Mouse (Mus musculus) embryonic facial prominence, embryonic 12.5 days (tissue): ENCODE measurements around the gene Fam19a2. TPM values are rescaled to one million over a fixed set of nuclear protein-coding genes. Genes with fewer than 3 reads are reported as not detected.

Experiments used
- ATAC-seq: fragments of 200-750 bp; cut with Nextera tagmentation; 2 replicates; pipeline ENCODE4 v1.8.0; 2017; ENCODE audit not compliant: insufficient number of reproducible peaks, insufficient read depth, low FRiP score, low TSS enrichment
- H3K27ac ChIP-seq: fragments of 300-500 bp; sonication (generic); 2 replicates; pipeline ENCODE4 v1.5.1; 2016; ENCODE audit warnings: mild to moderate bottlenecking
- H3K27me3 ChIP-seq: fragments of 300-500 bp; sonication (generic); 2 replicates; pipeline ENCODE4 v1.6.1; 2016; ENCODE audit warnings: mild to moderate bottlenecking, moderate library complexity
- H3K36me3 ChIP-seq: fragments of 300-500 bp; sonication (generic); 2 replicates; pipeline ENCODE4 v1.6.1; 2016; ENCODE audit warnings: mild to moderate bottlenecking
- H3K4me1 ChIP-seq: fragments of 300-500 bp; sonication (generic); 2 replicates; pipeline ENCODE4 v1.6.1; 2016
- H3K4me2 ChIP-seq: fragments of 300-500 bp; sonication (generic); replicated peaks from 2 replicates; pipeline ENCODE4 v1.6.1; 2016; ENCODE audit warnings: mild to moderate bottlenecking, moderate library complexity
- H3K4me3 ChIP-seq: fragments of 300-500 bp; sonication (generic); 2 replicates; pipeline ENCODE4 v1.5.1; 2016; ENCODE audit warnings: mild to moderate bottlenecking
- H3K9ac ChIP-seq: fragments of 300-500 bp; sonication (generic); 2 replicates; pipeline ENCODE4 v1.6.1; 2016; ENCODE audit warnings: mild to moderate bottlenecking, moderate library complexity
- H3K9me3 ChIP-seq: fragments of 300-500 bp; sonication (generic); 2 replicates; pipeline ENCODE4 v1.6.1; 2016; ENCODE audit warnings: mild to moderate bottlenecking, moderate library complexity
- WGBS: fragments of 180-500 bp; shearing (Covaris S2); methylation state at CpG from one replicate; pipeline ENCODE4 v1.1.7; 2016; 5-methylcytosine and 5-hydroxymethylcytosine counted together
- polyA plus RNA-seq: library from polyadenylated mRNA; unstranded; fragments of >200 nt; fragmentation: Nextera tagmentation; extraction: Ambion mirVana; gene quantifications from 2 replicates; pipeline ENCODE4 v1.2.1, GENCODE M21; 2016

Gene Fam19a2
- polyA plus RNA-seq, 1 experiment from 2014 or later, result 11.0 TPM

DNA sequence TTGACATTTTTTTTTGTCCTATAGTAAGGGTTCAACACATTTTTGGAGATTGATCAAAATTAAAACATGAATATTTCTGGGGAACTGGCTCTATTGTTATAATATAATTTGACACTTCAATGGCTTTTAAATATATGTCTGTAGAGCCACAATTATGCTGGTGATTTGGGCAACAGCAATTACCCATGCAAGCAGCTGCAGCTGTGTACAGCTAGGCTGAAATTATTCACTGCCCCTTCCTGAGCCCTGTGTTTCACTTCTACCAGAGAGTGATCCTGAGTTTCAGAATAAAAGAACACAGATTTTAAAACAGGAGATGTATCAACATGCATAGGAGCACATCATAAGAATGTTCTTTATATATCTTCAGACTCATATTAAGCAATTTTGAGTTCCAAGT is 43.5 kb downstream of the Fam19a2 start:
- Histone ChIP-seq H3K27ac (no peak overlapping the region), H3K36me3 (no peaks in the 10 kb centered on the region), H3K4me1 (no peaks in the 10 kb centered on the region), H3K9ac (no peak overlapping the region), H3K27me3 (no peaks in the 10 kb centered on the region), H3K9me3 (no peaks in the 10 kb centered on the region), H3K4me2 (no peak overlapping the region), H3K4me3 (no peak overlapping the region)
- ATAC-seq, result no peak

DNA sequence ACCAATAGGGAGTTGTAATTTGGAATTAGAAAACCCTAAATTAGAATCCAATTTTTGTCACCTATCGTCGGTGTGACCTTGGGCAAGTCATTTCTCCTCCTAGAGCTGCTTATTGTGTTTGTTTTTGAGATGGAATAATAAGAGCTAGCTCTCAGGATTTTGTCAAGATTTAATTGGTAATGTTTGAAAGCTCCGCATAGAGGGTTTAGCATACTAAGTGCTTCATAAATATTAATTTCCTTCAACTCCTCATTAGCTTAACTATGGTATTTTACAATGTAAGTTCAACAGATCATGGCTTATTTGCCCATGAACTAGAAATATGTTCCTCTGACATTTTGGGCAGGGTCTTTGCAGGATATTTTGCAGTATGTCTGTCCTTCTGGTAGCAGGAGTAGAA is 62.5 kb downstream of the Fam19a2 start:
- Histone ChIP-seq H3K27me3 (no peaks in the 10 kb centered on the region), H3K4me2 (no peak overlapping the region), H3K27ac (no peak overlapping the region), H3K4me3 (no peak overlapping the region), H3K4me1 (no peaks in the 10 kb centered on the region), H3K9ac (no peak overlapping the region), H3K9me3 (no peaks in the 10 kb centered on the region), H3K36me3 (no peaks in the 10 kb centered on the region)
- 88% methylated on average over 3 of the region's 3 CpGs for WGBS
- no peak for ATAC-seq

DNA sequence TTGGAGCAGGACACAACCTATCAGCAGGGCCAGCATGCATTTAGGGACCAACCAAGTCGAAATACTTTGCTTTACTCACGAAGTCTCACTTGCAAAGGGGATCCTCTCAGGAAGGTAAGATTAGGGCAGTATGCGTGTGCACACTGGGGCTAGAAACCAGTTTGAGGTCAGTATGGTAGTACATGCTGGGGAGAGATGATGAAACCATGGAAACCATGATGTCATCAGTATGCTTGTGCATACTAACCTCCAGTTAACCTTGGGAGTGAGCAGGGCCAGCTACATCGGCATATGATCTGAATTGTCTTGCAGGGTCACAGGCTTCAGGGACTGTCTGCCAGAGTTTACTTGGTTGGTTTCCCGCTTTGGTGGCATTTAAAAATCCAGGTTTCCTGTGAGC is 77.5 kb downstream of the Fam19a2 start:
- Histone ChIP-seq H3K9me3 (no peaks in the 10 kb centered on the region), H3K9ac (no peak overlapping the region), H3K36me3 (no peaks in the 10 kb centered on the region), H3K4me2 (no peak overlapping the region), H3K4me1 (no peaks in the 10 kb centered on the region), H3K4me3 (no peak overlapping the region), H3K27me3 (no peaks in the 10 kb centered on the region), H3K27ac (no peak overlapping the region)
- 62% methylated on average over 5 of the region's 5 CpGs for WGBS
- ATAC-seq, result no peak

DNA sequence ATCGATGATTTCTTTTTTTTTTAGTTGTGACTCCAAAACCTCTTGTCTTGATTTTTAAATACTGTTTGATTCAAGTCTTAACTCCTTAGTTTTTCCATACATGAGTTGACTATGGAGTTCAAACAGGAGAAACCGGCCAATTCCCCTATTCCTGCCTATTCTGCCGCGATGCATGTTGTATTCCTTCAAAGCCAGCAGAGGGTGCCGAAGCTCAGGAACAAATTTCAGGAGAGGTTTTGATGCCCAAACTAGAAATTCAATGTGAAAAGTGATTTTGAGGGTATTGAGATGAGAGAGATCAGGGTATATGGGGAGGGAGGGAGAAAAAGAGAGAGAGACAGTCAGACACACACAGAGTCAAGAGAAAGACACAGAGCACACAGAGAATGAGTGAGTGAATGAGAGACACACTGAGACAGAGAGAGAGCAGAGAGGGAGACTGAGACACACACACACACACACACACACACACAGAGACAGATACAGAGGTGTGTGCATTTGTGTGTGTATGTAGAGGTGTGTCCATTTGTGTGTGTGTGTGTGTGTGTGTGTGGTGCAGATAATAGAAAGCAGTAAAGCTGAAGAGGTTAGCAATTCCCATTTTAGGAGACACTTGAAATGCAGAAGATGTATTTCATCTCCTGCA is 78.9 kb downstream of the Fam19a2 start:
- no peak for ATAC-seq

DNA sequence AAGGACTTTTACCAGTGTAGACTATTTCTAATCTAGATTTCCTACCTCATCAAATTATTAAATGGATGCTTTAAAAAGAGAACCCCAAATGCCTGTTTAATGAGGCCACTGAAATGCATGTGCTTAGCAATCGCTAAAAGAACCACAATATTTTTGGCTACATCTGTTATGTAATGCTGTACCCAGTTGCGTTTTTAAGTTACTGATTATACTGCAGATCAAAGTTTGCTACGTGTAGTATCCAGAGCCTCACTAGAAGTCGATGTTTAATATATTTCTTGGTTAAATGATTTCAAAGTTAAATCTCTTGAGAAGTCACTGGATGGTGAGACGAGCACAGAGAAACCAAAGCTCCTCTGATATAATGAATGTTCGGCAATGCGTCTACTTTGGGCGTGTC is 82.5 kb downstream of the Fam19a2 start:
- Histone ChIP-seq H3K36me3 (no peaks in the 10 kb centered on the region), H3K9me3 (no peaks in the 10 kb centered on the region), H3K9ac (no peak overlapping the region), H3K4me1 (no peaks in the 10 kb centered on the region), H3K4me2 (no peak overlapping the region), H3K4me3 (no peak overlapping the region), H3K27me3 (no peaks in the 10 kb centered on the region), H3K27ac (no peak overlapping the region)
- no peak for ATAC-seq
- 93% methylated on average over 8 of the region's 8 CpGs for WGBS

More for the DNA sequence above, 78.9 kb downstream of the Fam19a2 start:
- no peak overlapping the region for H3K4me2 ChIP-seq
- H3K27me3 ChIP-seq, result no peaks in the 10 kb centered on the region
- WGBS, result 17% methylated on average over 5 of the region's 5 CpGs
- no peaks in the 10 kb centered on the region for H3K36me3 ChIP-seq
- no peak overlapping the region for H3K9ac ChIP-seq
- H3K4me1 ChIP-seq, result no peaks in the 10 kb centered on the region
- no peaks in the 10 kb centered on the region for H3K9me3 ChIP-seq
- H3K27ac ChIP-seq, result no peak overlapping the region
- no peak overlapping the region for H3K4me3 ChIP-seq

DNA sequence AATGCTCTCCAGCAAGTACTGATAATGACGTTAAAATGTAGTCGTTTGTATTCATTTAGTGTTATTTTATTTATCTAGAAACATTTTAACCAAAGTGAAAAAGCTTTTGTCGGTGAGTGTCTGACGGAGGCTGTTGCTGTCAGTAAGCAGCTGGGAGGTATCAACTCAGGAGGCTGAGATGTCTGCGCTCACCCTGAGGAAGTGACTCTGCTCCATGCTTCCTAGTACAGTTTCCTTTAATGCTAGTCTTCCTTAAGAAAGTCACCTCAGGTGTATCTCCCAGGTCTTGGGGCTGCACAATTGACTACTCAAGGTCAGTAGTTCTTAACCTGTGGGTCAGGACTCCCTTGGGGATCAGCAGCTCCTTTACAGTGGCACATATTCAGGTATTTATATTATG is 89.9 kb downstream of the Fam19a2 start:
- no peak for ATAC-seq
- Histone ChIP-seq H3K9ac (no peak overlapping the region), H3K36me3 (no peaks in the 10 kb centered on the region), H3K4me3 (no peak overlapping the region), H3K27ac (no peak overlapping the region), H3K4me2 (no peak overlapping the region), H3K27me3 (no peaks in the 10 kb centered on the region), H3K4me1 (no peaks in the 10 kb centered on the region), H3K9me3 (no peaks in the 10 kb centered on the region)
- WGBS, result 90% methylated on average over 5 of the region's 5 CpGs

DNA sequence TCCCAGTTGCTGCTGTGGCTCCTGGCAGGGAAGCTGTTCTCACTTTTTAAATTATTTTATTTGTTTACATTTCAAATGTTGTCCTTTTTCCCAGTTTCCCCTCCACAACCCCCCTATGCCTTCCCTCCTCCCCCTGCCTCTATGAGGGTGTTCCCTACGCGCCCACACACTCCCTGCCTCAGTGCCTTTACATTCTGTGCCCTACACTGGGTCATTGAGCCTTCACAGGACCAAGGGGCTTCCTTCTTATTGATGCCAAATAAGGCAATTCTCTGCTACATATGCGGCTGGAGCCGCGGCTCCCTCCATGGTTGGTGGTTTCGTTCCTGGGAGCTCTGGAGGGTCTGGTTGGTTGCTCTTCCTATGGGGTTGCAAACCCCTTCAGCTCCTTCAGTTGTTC is 93.2 kb downstream of the Fam19a2 start:
- no peaks in the 10 kb centered on the region for H3K27me3 ChIP-seq
- no peak overlapping the region for H3K27ac ChIP-seq
- H3K4me3 ChIP-seq, result no peak overlapping the region
- 77% methylated on average over 6 of the region's 6 CpGs for WGBS
- ATAC-seq, result no peak
- H3K9me3 ChIP-seq, result no peaks in the 10 kb centered on the region
- H3K4me1 ChIP-seq, result no peaks in the 10 kb centered on the region
- no peaks in the 10 kb centered on the region for H3K36me3 ChIP-seq
- no peak overlapping the region for H3K4me2 ChIP-seq
- H3K9ac ChIP-seq, result no peak overlapping the region

DNA sequence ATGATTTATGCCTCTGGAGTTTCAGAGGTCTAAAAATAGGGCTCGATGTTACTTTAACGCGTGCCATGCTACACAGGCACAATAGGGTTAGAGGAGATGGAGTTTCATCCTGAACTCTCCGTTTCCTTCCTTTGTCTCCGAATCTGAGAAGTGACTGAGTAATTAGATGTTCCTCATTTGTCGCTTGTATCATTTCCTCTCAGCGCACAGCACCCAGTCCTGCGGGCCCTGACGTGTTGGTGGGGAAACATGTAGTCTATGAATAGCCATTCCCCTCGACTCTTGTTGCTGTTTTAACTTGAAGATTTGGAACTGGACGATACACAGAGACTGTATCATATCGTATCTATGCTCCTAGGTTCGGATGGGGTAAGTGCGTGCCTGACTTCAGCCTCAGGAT is 96.7 kb downstream of the Fam19a2 start:
- Histone ChIP-seq H3K27ac (no peak overlapping the region), H3K9ac (no peak overlapping the region), H3K4me1 (no peaks in the 10 kb centered on the region), H3K4me2 (no peak overlapping the region), H3K36me3 (no peaks in the 10 kb centered on the region), H3K9me3 (no peaks in the 10 kb centered on the region), H3K4me3 (no peak overlapping the region), H3K27me3 (no peaks in the 10 kb centered on the region)
- 74% methylated on average over 14 of the region's 14 CpGs for WGBS
- ATAC-seq, result no peak

DNA sequence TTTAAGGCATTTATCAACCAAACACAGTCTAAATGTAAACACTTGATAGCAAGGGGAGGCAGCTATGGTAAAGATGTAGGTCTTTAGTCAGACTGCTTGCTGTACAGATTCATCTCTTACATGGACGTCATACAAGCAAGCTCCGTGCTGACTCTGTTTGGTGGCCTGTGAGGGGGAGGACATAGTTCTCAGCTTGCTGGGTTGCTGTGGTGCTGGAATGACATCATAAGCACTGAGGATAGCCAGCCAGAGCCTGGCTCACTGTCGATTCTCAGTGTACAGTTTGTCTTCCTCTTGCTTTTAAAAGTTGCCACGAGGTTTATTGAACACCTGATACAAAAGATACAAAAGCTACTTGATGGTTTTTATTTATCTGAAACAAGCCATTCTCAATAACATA is 100.8 kb downstream of the Fam19a2 start:
- no peak for ATAC-seq
- no peak overlapping the region for H3K4me2 ChIP-seq
- 81% methylated on average over 4 of the region's 4 CpGs for WGBS
- H3K9me3 ChIP-seq, result no peaks in the 10 kb centered on the region
- H3K9ac ChIP-seq, result no peak overlapping the region
- H3K4me3 ChIP-seq, result no peak overlapping the region
- no peaks in the 10 kb centered on the region for H3K27me3 ChIP-seq
- no peaks in the 10 kb centered on the region for H3K36me3 ChIP-seq
- H3K27ac ChIP-seq, result no peak overlapping the region
- H3K4me1 ChIP-seq, result no peaks in the 10 kb centered on the region

DNA sequence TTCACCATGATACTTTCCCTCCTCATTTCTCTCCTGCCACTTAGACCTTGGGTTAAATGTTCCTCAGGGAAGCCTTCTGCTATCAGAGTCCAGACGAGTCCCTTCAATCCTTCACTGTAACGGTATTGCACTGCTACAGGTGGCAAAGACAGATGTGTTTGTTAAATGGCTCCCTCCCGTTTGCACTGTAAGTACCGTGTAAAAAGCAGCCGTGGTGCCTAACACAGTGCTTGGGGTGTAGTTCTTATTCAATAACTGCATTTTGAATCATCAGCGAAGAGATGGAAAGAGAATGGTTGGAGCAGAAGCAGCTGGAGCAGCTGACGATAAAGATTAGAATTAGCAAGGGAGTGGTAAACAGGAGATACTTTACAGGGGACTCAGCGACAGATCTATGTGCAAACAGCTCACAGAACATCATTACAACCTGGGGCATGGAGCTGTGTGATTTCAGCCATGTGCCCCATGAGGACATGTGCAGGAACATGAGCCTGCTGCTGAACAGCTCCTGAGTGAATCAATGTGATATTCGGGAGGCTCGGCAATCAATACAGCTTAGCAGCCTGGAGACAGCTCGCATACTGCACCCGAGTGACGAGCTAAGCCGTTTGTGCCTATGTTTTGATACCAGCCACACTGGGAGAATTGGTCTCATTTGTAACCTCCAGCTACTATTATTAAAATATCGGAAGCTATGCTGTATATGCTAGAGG is 103.5 kb downstream of the Fam19a2 start:
- Histone ChIP-seq H3K36me3 (no peaks in the 10 kb centered on the region), H3K9me3 (no peaks in the 10 kb centered on the region), H3K4me2 (no peak overlapping the region), H3K4me3 (no peak overlapping the region), H3K27me3 (no peaks in the 10 kb centered on the region), H3K9ac (no peak overlapping the region), H3K27ac (no peak overlapping the region), H3K4me1 (no peaks in the 10 kb centered on the region)
- WGBS, result 81% methylated on average over 15 of the region's 15 CpGs
- ATAC-seq, result no peak

DNA sequence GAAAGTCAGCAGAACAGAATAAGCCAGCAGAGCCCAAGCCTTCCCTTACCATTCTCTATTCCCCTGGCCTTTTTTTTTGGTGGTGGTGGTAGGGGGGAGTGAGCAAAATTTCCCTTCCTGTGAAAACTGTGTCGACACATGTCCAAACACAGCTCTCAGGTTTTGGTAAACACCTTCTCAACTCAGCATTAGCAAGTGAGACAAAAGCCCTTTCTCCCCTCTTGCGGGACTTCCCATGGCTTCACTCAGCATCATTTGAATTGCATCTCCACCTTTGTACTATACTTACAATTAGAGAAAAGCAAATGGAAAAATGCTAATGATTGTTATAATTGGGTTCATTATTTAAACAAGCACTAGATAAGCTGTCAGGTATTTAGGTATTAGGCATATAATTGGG is 119.5 kb downstream of the Fam19a2 start:
- Histone ChIP-seq H3K9me3 (no peaks in the 10 kb centered on the region), H3K4me3 (no peak overlapping the region), H3K27me3 (no peaks in the 10 kb centered on the region), H3K27ac (no peak overlapping the region), H3K4me2 (no peak overlapping the region), H3K4me1 (0 out of 2 replicates have a peak, but pooled peaks cover 2% of the 10 kb centered on the region), H3K36me3 (no peaks in the 10 kb centered on the region), H3K9ac (no peak overlapping the region)
- ATAC-seq, result no peak
- 57% methylated on average over 2 of the region's 2 CpGs for WGBS

DNA sequence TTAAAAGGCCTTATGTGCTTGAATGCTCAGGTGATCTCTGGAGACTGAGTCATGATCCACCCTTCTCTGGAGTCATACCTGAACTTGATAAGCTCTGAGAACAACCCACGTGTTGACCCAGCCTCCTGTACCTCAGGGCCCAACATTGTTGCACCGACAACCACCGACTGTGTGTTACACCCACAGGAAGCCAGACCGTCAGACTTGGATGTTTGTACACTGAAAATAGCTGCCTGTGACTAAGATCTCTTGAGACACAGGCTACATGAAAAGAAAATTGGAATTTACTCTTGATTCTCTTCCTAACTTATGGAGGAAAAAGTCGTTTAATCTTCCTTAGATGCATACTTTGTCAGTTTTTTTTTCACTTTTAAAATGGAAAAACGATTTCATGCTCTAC is 121.8 kb downstream of the Fam19a2 start:
- H3K4me2 ChIP-seq, result no peak overlapping the region
- H3K9me3 ChIP-seq, result no peaks in the 10 kb centered on the region
- no peak for ATAC-seq
- H3K36me3 ChIP-seq, result no peaks in the 10 kb centered on the region
- no peaks in the 10 kb centered on the region for H3K4me1 ChIP-seq
- no peaks in the 10 kb centered on the region for H3K27me3 ChIP-seq
- WGBS, result 76% methylated on average over 6 of the region's 6 CpGs
- no peak overlapping the region for H3K9ac ChIP-seq
- no peak overlapping the region for H3K27ac ChIP-seq
- no peak overlapping the region for H3K4me3 ChIP-seq
